Mouse (Mus musculus): ENCODE results near the gene Hkdc1. TPM values are rescaled to one million over a fixed set of nuclear protein-coding genes. Genes with fewer than 3 reads are reported as not detected.
"Not testable (repeated sequence)": the region's sequence is repeated elsewhere in the genome, so short reads cannot be mapped to it uniquely, and the experiment has no call there.

Hkdc1 gene
- 10 to 100 TPM in 1 of 4 experiments, 1 to 10 TPM in 3; 5.8 to 10.4 (median 7.2) TPM for total RNA-seq (2022)

GRCm38 (mm10) chr10:62422255-62422654 lies at the start of gene Hkdc1:
Gene Hkdc1, minus strand, starts transcription at chr10:62422491.
- DNase-seq (ENCODE audit: low spot score in 2 of 2) = no peak

- DNase-seq (ENCODE audit: low spot score in 2 of 2) = no peak
These were observed 48.8 kb upstream of the Hkdc1 start for GRCm38 (mm10) chr10:62471105-62471504.

- no peak for DNase-seq (ENCODE audit: low spot score in 2 of 2)
These were observed 47.4 kb upstream of the Hkdc1 start for GRCm38 (mm10) chr10:62469736-62470135.

- no peak for DNase-seq (ENCODE audit: low spot score in 2 of 2)
These were observed 39.0 kb upstream of the Hkdc1 start for GRCm38 (mm10) chr10:62461321-62461720.

- DNase-seq (ENCODE audit: low spot score in 2 of 2) = not testable (repeated sequence)
These were observed 29.7 kb upstream of the Hkdc1 start for GRCm38 (mm10) chr10:62452001-62452400.

- DNase-seq (ENCODE audit: low spot score in 2 of 2) = no peak
These were observed 28.0 kb upstream of the Hkdc1 start for GRCm38 (mm10) chr10:62450280-62450640.

GRCm38 (mm10) chr10:62449364-62450279 lies 27.3 kb upstream of the Hkdc1 start, which contains the start of the genes 4930507D05Rik and Supv3l1:
Gene 4930507D05Rik, plus strand, starts transcription at chr10:62449489.
Gene Supv3l1, minus strand, starts transcription at chr10:62449738.
- peak; percentile 86 to 98 for DNase-seq (ENCODE audit: low spot score in 2 of 2)

GRCm38 (mm10) chr10:62430427-62430826 lies 8.1 kb upstream of the Hkdc1 start:
- DNase-seq (ENCODE audit: low spot score in 2 of 2) = no peak

GRCm38 (mm10) chr10:62425081-62425871 lies 3.0 kb upstream of the Hkdc1 start:
- no peak for DNase-seq (ENCODE audit: low spot score in 2 of 2)

GRCm38 (mm10) chr10:62421127-62421526 lies 1.2 kb downstream of the Hkdc1 start:
- DNase-seq (ENCODE audit: low spot score in 2 of 2) = no peak

- DNase-seq (ENCODE audit: low spot score in 2 of 2) = no peak
These were observed 1.9 kb downstream of the Hkdc1 start for GRCm38 (mm10) chr10:62420399-62420798.

- DNase-seq (ENCODE audit: low spot score in 2 of 2) = no peak
These were observed 2.9 kb downstream of the Hkdc1 start for GRCm38 (mm10) chr10:62419422-62419821.

GRCm38 (mm10) chr10:62418831-62419356 lies 3.4 kb downstream of the Hkdc1 start:
- DNase-seq (ENCODE audit: low spot score in 2 of 2) = no peak

GRCm38 (mm10) chr10:62413606-62413982 lies 8.7 kb downstream of the Hkdc1 start:
- DNase-seq (ENCODE audit: low spot score in 2 of 2) = no peak

GRCm38 (mm10) chr10:62412906-62413605 lies 9.2 kb downstream of the Hkdc1 start:
- DNase-seq (ENCODE audit: low spot score in 2 of 2) = no peak

- DNase-seq (ENCODE audit: low spot score in 2 of 2) = no peak
These were observed 10.6 kb downstream of the Hkdc1 start for GRCm38 (mm10) chr10:62411431-62412410.

- peak in 1 of 2 experiments; percentile 43 for DNase-seq (ENCODE audit: low spot score in 2 of 2)
These were observed 11.3 kb downstream of the Hkdc1 start for GRCm38 (mm10) chr10:62410943-62411342.

- no peak for DNase-seq (ENCODE audit: low spot score in 2 of 2)
These were observed 17.4 kb downstream of the Hkdc1 start for GRCm38 (mm10) chr10:62404901-62405300.

GRCm38 (mm10) chr10:62401641-62402111 lies 20.6 kb downstream of the Hkdc1 start:
- no peak for DNase-seq (ENCODE audit: low spot score in 2 of 2)

- DNase-seq (ENCODE audit: low spot score in 2 of 2) = no peak
These were observed 39.3 kb downstream of the Hkdc1 start for GRCm38 (mm10) chr10:62383011-62383410.
